Mouse (Mus musculus) layer of hippocampus, postnatal 14 days (tissue): ENCODE results near the gene Tmem117. TPM values are rescaled to one million over a fixed set of nuclear protein-coding genes. Genes with fewer than 3 reads are reported as not detected.

ENCODE experiments used
- DNase-seq, 2 experiments: peaks; one replicate each; pipeline ENCODE4 v3.0.0; 2021 to 2022; ENCODE audit warnings: low spot score in 2 of 2, mixed read lengths in 1 of 2
- total RNA-seq, 2 experiments: library from RNA; stranded (reverse); gene quantifications; 2 replicates each; pipeline ENCODE4 v1.2.3; 2021

Tmem117 gene
- total RNA-seq, 2 experiments from 2014 or later: 8.7 to 10.5 TPM

- DNase-seq: peak; percentile 44 to 70
Observed at GRCm38 (mm10) chr15:95005121-95005824, 376.2 kb downstream of the Tmem117 start.

GRCm38 (mm10) chr15:95022251-95022650 is 393.2 kb downstream of the Tmem117 start:
- DNase-seq: no peak

GRCm38 (mm10) chr15:95024401-95024800 is 395.4 kb downstream of the Tmem117 start:
- no peak for DNase-seq

- DNase-seq: no peak
Observed at GRCm38 (mm10) chr15:95028862-95029486, 399.9 kb downstream of the Tmem117 start.

- DNase-seq: no peak
Observed at GRCm38 (mm10) chr15:95029487-95029875, 400.4 kb downstream of the Tmem117 start.

DNA sequence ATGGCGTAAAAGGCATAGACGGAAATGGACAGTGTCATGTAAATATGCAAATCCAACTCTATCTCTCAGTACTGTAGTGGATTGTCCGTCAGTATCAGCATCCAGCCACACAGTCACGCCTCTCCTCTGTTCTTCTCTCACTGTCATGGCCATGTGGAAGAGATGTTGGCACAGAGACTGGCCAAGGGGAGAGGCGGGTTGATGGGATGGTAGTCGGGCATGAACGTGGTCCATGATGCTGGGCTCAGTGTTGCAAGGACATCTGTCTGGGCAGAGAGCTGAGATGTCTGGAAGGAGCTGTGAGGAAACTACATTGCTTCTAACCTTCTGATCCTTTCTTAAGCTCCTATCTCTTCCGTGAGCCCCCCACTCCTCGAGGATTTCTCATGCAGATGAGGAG is 413.4 kb downstream of the Tmem117 start:
- DNase-seq: no peak

GRCm38 (mm10) chr15:95044011-95044410 is 415.0 kb downstream of the Tmem117 start:
- DNase-seq: peak; percentile 26 to 65

DNA sequence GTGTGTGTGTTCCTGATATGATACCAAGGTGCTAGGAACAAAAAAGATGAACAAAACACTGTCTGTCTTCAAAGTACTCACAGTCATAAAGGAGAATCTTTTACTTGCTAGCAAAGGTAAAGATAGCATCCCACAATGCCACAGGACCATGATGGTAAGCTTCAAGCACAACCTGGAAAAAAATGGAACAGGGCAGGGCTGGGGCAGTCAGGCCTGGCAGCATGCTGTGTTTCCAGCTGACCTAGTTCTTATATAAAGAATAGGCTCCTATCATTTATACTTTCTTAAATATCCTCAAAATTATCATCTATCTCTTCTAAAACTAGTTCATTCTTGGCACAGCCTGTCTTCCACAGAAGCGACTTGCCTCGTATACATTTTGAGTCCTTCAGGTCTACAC is 418.5 kb downstream of the Tmem117 start:
- no peak for DNase-seq

DNA sequence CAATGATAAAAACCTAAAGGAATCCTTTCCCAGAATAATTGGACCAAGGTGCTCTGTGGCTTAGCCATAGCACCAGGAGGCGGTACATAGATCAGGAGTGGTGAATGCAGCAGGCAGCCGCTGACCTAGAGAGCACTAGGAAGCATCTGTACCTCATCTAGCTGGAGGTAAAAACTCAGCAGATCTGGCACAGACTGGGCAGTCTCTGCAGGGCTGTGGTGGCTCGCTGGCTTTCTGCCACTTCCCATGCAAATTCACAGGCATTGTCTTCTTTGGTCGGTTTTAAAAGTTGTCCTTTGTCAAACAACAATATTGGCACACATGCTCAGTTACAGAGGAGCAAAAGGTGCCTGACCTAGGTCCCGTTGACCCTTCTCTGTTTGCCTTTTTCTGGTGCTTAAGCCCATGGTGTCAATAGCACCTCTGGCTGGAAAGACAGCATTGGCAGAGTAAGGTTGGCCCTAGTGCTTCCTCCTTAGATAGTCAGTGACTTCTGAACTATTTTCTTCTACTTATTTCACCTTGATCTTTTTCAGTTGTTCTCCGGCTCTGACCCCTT is 420.2 kb downstream of the Tmem117 start:
- DNase-seq: no peak

DNA sequence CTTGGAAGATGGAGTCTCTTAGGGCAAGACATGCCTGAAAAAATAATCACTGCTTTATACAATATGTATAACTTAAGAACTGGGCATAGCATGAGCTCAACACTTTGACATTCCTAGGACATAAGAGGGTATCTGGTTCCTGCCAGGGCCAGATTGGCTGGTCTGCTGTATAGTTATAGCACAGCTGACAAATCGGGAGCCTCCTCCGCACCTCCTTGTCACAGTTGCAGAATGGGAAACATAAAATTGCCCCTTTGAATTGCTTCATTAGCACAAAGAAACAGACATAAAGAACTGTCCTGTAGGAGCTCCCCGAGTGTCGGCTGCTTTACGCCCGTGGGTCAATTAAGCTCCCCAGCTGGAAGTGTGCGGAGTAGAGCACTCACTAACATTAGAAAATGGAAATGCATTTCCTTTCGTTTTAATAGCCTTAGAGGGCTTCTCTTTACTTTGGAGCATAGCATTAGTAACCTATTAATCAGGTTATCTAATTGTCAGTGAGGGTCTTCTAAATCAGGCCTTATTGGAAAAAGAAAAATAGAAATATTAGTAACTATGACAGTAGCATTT is 426.1 kb downstream of the Tmem117 start:
- DNase-seq: peak in 1 of 2 experiments; percentile 48

DNA sequence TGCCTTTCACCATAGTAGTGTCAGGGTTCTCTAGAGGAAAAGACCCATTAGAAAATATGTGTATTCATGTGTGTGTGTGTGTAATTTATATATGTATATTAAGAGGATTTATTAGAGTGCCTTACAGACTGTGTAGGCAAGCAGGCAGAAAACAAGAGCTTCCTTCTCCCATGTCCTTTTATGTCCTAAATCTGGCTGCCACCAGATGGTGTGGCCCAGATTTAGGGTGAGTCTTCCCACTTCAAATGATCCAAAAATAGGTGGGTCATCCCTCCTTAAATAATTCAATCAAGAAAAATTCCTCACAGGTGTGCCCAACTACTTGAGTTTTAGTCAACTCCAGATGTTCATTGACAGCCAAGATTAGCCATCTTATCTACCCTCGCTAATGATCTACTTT is 439.0 kb downstream of the Tmem117 start:
- no peak for DNase-seq

DNA sequence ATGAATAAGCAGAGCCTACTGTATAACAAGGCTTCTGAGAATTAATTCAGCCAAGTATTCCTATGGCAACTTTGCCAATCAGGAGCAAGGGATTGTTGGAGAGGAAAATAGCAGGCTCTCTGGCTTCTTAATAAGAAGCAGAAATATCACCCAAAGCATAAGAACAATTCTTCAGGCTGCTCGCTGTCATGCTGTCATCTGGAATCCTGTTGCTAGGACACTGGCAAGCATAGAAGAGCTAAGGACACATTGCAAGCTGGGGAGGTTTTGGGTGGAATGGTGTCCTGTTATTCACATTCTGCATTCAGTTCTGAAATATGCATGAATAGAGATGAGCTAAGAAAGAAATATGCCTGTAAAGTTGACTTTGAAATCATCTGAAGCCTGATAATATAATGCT is 439.8 kb downstream of the Tmem117 start:
- peak in 1 of 2 experiments; percentile 61 for DNase-seq

GRCm38 (mm10) chr15:95070881-95071280 is 441.8 kb downstream of the Tmem117 start:
- DNase-seq: no peak

DNA sequence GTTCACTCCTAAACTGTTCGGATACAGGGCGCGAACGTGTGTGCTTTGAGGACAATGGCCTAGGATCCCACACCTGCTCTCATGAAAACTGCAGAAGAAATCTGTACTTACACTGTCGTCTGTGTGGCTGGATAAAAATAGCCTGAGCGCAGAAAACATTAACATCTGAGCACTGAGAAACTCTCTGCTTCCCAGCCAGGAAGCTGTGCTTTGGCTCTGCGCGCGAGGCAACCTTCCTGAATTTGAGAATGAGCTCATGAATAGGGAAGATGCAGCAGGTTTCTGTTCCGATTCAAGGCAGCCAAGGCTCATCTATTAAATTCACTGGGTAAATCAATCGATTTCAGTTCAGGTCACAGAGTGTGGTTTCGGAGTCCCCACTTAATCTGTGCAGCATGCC is 446.3 kb downstream of the Tmem117 start:
- DNase-seq: peak; percentile 41 to 52

DNA sequence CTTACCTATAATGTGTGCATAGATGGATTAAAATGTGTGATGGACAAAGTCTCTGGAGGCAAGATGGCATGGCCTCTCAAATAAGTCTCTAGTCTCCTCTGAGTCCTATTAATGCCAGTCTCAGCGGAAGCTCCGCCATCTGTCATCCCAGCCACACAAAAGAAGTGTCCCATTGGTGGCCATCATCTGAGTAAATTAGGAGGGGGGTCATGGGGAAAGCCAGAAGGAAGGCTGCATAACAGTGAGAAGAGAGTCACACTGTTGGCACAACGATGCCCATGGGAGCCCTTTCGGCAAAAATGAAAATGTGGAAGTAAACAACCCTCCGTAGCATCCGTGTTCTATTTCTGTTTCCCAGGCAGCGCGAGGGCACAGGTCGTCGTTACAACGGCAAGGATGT is 452.6 kb downstream of the Tmem117 start:
- DNase-seq: no peak

DNA sequence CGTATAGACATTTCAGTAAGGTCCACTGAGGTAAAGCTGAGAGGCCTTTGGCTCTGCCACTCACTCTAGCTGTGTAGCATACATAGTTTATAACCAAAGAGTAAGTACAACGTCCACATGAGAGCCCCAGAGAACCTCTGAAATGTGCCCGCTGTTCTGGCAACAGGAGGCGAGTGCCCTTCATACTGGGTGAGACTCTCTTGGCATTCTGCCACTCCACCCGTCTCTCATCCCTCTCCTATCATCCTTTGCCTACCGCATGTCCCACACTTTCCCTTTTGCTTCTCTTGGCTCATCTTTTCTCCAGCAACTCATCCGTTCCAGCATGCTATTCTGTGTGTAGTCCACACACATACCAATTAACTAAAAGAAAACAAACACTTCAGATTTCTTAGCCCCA is 456.9 kb downstream of the Tmem117 start:
- no peak for DNase-seq

- DNase-seq: no peak
Observed at GRCm38 (mm10) chr15:95100133-95100532, 471.1 kb downstream of the Tmem117 start.

DNA sequence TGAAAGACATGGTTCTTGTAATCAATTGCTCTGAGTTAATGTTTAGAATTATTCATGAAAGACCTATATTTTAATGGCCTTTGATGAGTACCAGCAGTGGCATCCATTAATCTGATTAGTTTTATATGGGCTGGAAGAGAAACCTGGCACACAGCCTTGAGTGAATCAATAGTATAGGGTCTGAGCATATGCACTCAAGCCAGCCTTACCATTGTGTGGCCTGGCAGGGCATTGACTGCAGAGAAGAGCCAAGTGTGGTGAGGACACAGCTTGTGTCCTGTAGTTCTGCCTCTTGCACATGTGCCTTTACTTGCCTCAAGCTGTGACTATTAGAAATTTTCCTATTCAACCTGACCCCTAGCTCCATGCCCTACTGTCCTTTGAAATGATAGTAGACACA is 472.5 kb downstream of the Tmem117 start:
- DNase-seq: no peak

DNA sequence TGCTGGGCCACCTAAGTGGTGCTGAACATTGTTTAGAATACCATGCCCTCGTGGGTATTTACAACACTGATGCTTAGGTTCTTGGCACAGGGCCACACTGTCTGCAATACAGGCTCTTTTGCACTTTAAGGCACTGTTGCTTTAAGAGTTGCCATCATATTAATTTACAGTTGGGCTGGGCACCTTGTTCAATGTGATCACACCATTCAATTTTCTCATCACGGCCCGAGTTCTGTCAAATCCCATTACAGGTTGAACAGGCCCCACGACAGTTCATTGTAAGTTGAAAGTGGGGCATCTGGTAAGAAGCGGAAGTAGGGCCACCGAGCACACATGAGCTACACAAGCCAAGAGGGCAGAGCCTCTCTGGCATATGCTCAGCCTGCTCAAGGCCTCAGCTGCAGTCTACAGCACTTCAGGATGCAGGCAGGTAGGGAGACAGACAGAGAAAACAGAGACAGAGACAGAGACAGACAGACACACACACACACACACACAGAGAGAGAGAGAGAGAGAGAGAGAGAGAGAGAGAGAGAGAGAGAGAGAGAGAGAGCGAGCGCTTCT is 478.3 kb downstream of the Tmem117 start:
- DNase-seq: no peak

DNA sequence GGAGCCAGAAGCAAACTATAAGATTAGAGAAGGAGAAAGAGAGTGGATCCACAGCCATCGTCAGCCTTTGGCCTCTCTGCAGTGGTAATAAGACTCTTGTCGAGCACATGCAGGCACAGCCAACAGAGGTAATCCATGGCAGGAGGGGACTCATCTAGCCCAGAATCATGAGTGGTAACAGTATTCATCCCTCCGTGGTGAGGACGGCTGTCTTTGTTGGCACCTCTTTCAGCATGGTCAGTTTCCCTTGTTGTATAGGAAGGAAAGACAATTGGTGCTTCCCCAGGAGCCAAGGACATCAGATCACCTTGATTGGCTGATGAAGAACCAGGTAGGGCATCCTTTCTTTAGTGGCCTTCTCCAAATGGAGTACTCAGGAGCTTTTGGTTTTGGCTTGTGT is 479.6 kb downstream of the Tmem117 start:
- no peak for DNase-seq

DNA sequence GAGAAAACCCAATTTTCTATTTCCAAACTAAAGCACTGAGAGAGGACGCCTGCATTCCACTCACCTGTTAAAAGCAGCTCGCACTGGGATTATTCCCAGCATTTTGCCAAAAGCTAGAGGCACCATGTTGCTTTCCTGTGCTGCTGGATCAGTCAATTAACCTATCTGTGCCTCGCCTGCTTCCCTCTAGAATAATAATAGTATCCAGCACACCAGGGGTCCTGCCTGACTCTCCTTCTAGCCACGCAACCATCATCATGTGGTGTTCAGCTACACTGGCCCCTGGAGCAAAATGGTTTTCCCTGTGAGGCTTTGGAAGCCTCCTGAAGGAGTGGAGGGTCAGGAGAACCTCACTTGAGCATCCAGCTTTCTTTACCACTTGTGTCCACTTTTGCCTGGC is 502.4 kb downstream of the Tmem117 start:
- no peak for DNase-seq
